Mouse (Mus musculus) CD4-positive, CD25-positive, alpha-beta regulatory T cell, adult 4 months (primary cell): ENCODE measurements around the gene Foxe1. TPM values are rescaled to one million over a fixed set of nuclear protein-coding genes. Genes with fewer than 3 reads are reported as not detected.

ENCODE experiments used
- ATAC-seq: one replicate; pipeline ENCODE4 v1.8.0; 2017
- polyA plus RNA-seq, 2 experiments: library from polyadenylated mRNA; unstranded; fragments of 100-300 nt; shearing (Covaris generic); gene quantifications; one replicate each; pipeline ENCODE4 v1.2.1; 2017

Gene Foxe1
- polyA plus RNA-seq, 2 experiments from 2014 or later: not detected

GRCm38 (mm10) chr4:46347580-46348515 is 4.4 kb downstream of the Foxe1 start:
- ATAC-seq: no peak

- ATAC-seq: no peak
Measured at GRCm38 (mm10) chr4:46348897-46349296, 5.5 kb downstream of the Foxe1 start.

- no peak for ATAC-seq
Measured at GRCm38 (mm10) chr4:46349530-46349929, 6.1 kb downstream of the Foxe1 start.

- no peak for ATAC-seq
Measured at GRCm38 (mm10) chr4:46353045-46353444, 9.6 kb downstream of the Foxe1 start.

- ATAC-seq: no peak
Measured at GRCm38 (mm10) chr4:46356351-46357133, 13.1 kb downstream of the Foxe1 start.

GRCm38 (mm10) chr4:46359539-46360253 is 16.3 kb downstream of the Foxe1 start:
- ATAC-seq: peak; percentile 67

- no peak for ATAC-seq
Measured at GRCm38 (mm10) chr4:46361258-46361657, 17.8 kb downstream of the Foxe1 start.

- no peak for ATAC-seq
Measured at GRCm38 (mm10) chr4:46364360-46364759, 21.0 kb downstream of the Foxe1 start.

GRCm38 (mm10) chr4:46367487-46367959 is 24.1 kb downstream of the Foxe1 start:
- no peak for ATAC-seq

GRCm38 (mm10) chr4:46369070-46369469 is 25.7 kb downstream of the Foxe1 start:
- ATAC-seq: no peak

GRCm38 (mm10) chr4:46370406-46370805 is 27.0 kb downstream of the Foxe1 start:
- no peak for ATAC-seq

- ATAC-seq: no peak
Measured at GRCm38 (mm10) chr4:46371030-46371429, 27.6 kb downstream of the Foxe1 start.

- ATAC-seq: peak; percentile 54
Measured at GRCm38 (mm10) chr4:46374455-46374854, 31.0 kb downstream of the Foxe1 start.

GRCm38 (mm10) chr4:46374869-46375368 is 31.5 kb downstream of the Foxe1 start:
- peak; percentile 90 for ATAC-seq

GRCm38 (mm10) chr4:46388556-46388955 is 45.1 kb downstream of the Foxe1 start:
- ATAC-seq: peak; percentile 30

GRCm38 (mm10) chr4:46389013-46389611 is 45.7 kb downstream of the Foxe1 start, which contains the start of gene Trmo:
Gene Trmo, minus strand, starts transcription at chr4:46389437.
- ATAC-seq: peak; percentile 89

- ATAC-seq: no peak
Measured at GRCm38 (mm10) chr4:46389612-46390341, 46.4 kb downstream of the Foxe1 start.

- peak; percentile 62 for ATAC-seq
Measured at GRCm38 (mm10) chr4:46390390-46390970, 47.1 kb downstream of the Foxe1 start.

- ATAC-seq: no peak
Measured at GRCm38 (mm10) chr4:46394388-46394787, 51.0 kb downstream of the Foxe1 start.

- ATAC-seq: no peak
Measured at GRCm38 (mm10) chr4:46395736-46396135, 52.3 kb downstream of the Foxe1 start.
